Mouse (Mus musculus) bone marrow, adult 2 months (tissue): ENCODE results near the gene H2-DMa.

ENCODE experiments used
- CTCF ChIP-seq: fragments of 200-500 bp; IDR thresholded peaks from 2 replicates; pipeline ENCODE4 v1.5.1; 2011; ENCODE audit warnings: low read length, control low read depth; ENCODE audit not compliant: control insufficient read depth, insufficient read depth
- POLR2A ChIP-seq: fragments of 200-500 bp; IDR thresholded peaks from 2 replicates; pipeline ENCODE4 v1.6.1; 2011; ENCODE audit warnings: low read depth, mild to moderate bottlenecking, control low read depth, low read length, borderline replicate concordance; ENCODE audit not compliant: control insufficient read depth

GRCm38 (mm10) chr17:34101604-34102032 lies 17.7 kb upstream of the H2-DMa start:
- TF ChIP-seq CTCF = peak; percentile 77
- TF ChIP-seq POLR2A = no peak
